Mouse (Mus musculus) liver, adult 2 months (tissue): Measurements from ENCODE around the gene Txlnb. TPM values are rescaled to one million over a fixed set of nuclear protein-coding genes. Genes with fewer than 3 reads are reported as not detected.

Experiments
- DNase-seq: peaks from one replicate; pipeline ENCODE4 v3.0.0-alpha.2; 2011; ENCODE audit warnings: low read depth, low spot score; ENCODE audit errors: extremely low read depth
- H3K27ac ChIP-seq: fragments of 200-500 bp; replicated peaks from 2 replicates; pipeline ENCODE4 v1.5.1; 2012; ENCODE audit warnings: low read depth, mild to moderate bottlenecking, control low read depth, inconsistent platforms, low read length; ENCODE audit not compliant: insufficient read depth
- H3K27me3 ChIP-seq: fragments of 200-500 bp; 2 replicates; pipeline ENCODE4 v1.6.1; 2012; ENCODE audit warnings: mild to moderate bottlenecking, moderate library complexity, low read length, inconsistent platforms; ENCODE audit not compliant: control insufficient read depth, insufficient read depth
- H3K36me3 ChIP-seq: fragments of 200-500 bp; 2 replicates; pipeline ENCODE4 v1.6.1; 2012; ENCODE audit warnings: low read length, inconsistent platforms; ENCODE audit not compliant: control insufficient read depth, insufficient read depth
- H3K4me1 ChIP-seq: fragments of 200-500 bp; 2 replicates; pipeline ENCODE4 v1.6.1; 2011; ENCODE audit warnings: low read length; ENCODE audit not compliant: control insufficient read depth, insufficient read depth
- H3K4me3 ChIP-seq: fragments of 200-500 bp; 2 replicates; pipeline ENCODE4 v1.5.1; 2011; ENCODE audit warnings: low read depth, mild to moderate bottlenecking, control low read depth, low read length, moderate library complexity; ENCODE audit not compliant: insufficient read depth
- H3K79me2 ChIP-seq: fragments of 200-500 bp; 2 replicates; pipeline ENCODE4 v1.6.1; 2012; ENCODE audit warnings: inconsistent platforms, mild to moderate bottlenecking, low read length, moderate library complexity; ENCODE audit not compliant: control insufficient read depth, insufficient read depth
- H3K9ac ChIP-seq: fragments of 200-500 bp; 2 replicates; pipeline ENCODE4 v1.6.1; 2012; ENCODE audit warnings: low read depth, mild to moderate bottlenecking, control low read depth, inconsistent platforms, low read length
- CTCF ChIP-seq: fragments of 200-500 bp; IDR thresholded peaks from 2 replicates; pipeline ENCODE4 v1.5.1; 2011; ENCODE audit warnings: low read depth, low read length, control low read depth
- POLR2A ChIP-seq: fragments of 200-500 bp; IDR thresholded peaks from 2 replicates; pipeline ENCODE4 v1.6.1; 2011; ENCODE audit warnings: low read length, control low read depth; ENCODE audit not compliant: insufficient read depth; ENCODE audit errors: extremely low read depth
- WGBS: fragments of 180-500 bp; shearing (Covaris S2); methylation state at CpG from one replicate; pipeline ENCODE4 v1.1.7; 2018; 5-methylcytosine and 5-hydroxymethylcytosine counted together
- polyA plus RNA-seq: library from polyadenylated mRNA; depleted of rRNA; stranded (reverse); fragments of >200 nt; gene quantifications from 2 replicates; pipeline ENCODE4 v1.2.3, GENCODE M21; 2012
- total RNA-seq: library from RNA; depleted of rRNA; stranded (reverse); fragments of >200 nt; gene quantifications from 2 replicates; pipeline ENCODE4 v1.2.3, GENCODE M21; 2014

Txlnb gene
- total and polyA plus RNA-seq, 2 experiments: 0.18 TPM; not detected in 1

DNA sequence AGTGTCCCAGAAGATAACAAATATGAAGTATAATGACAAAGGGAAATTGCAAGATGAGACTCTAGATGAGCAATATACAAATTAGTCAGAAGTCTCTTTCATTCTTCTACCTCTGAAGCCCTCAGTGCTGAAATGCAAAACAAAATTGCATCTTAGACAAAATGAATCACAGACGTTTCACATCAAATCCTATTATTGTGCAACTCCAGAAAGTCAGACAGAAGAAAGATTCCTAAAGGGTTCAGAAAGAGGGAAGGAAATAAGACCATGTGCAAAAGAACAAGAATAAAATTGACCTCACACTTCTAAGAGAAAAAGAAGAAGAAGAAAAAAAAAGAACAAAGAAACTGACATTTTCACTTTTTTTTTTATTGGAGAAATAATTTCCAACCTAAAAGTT, 8.1 kb upstream of the Txlnb start:
- Histone ChIP-seq H3K27ac (no peak overlapping the region), H3K9ac (no peak overlapping the region), H3K79me2 (no peaks in the 10 kb centered on the region), H3K36me3 (no peaks in the 10 kb centered on the region), H3K27me3 (no peaks in the 10 kb centered on the region), H3K4me3 (no peak overlapping the region), H3K4me1 (no peaks in the 10 kb centered on the region; the same call in 1 of the 2 replicates)
- TF ChIP-seq POLR2A (no peak), CTCF (no peak)
- WGBS: 66% methylated on average over 1 of the region's 1 CpGs
- peak; percentile 3 for DNase-seq

DNA sequence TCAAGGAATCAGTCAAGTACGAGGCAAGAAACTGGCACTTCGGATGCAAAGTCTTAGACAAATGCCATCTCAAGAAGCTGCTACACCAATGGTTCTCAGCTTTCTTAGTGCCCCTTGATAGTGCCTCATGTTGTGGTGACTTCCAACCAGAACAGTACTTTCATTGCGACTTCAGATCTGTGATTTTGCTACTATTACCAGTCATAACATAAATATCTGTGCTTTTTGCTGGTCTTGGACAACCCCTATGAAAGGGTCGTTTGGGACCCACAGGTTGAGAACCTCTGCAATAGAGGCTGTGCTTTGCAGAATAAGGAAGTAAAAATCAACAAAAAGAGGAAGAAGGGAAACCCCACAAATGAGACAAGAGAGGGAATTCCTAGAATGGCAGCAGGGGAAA, 7.7 kb upstream of the Txlnb start:
- 82% methylated on average over 4 of the region's 4 CpGs for WGBS
- Histone ChIP-seq H3K79me2 (no peaks in the 10 kb centered on the region), H3K9ac (no peak overlapping the region), H3K27ac (no peak overlapping the region), H3K4me3 (no peak overlapping the region), H3K36me3 (no peaks in the 10 kb centered on the region), H3K4me1 (no peaks in the 10 kb centered on the region; the same call in 1 of the 2 replicates), H3K27me3 (no peaks in the 10 kb centered on the region)
- TF ChIP-seq CTCF: no peak
- no peak for TF ChIP-seq POLR2A
- DNase-seq: no peak

DNA sequence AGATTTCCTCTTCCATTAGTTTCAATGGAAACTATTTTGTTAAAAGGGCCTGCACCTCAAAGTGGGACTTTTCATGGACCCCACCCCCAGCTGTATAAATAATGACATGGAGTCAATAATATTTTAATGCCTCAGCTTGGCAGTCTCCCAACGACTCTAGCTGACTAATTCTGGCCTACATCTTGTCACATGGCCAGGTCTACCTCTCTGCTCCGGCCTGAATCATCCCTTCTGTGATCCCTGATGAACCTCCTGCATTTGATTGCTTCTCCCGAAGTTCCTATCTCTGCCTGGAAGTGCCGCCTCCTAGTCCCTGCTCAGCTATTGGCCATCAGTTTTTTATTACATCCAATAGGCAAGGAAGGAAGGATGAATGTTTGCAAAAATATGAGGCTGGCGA, 2.1 kb upstream of the Txlnb start:
- H3K27me3 ChIP-seq: no peaks in the 10 kb centered on the region
- H3K4me1 ChIP-seq: no peaks in the 10 kb centered on the region
- 76% methylated on average over 5 of the region's 5 CpGs for WGBS
- DNase-seq: no peak
- H3K27ac ChIP-seq: no peak overlapping the region
- no peaks in the 10 kb centered on the region for H3K79me2 ChIP-seq
- H3K4me3 ChIP-seq: no peak overlapping the region
- no peaks in the 10 kb centered on the region for H3K36me3 ChIP-seq
- TF ChIP-seq CTCF (no peak), POLR2A (no peak)
- H3K9ac ChIP-seq: no peak overlapping the region

DNA sequence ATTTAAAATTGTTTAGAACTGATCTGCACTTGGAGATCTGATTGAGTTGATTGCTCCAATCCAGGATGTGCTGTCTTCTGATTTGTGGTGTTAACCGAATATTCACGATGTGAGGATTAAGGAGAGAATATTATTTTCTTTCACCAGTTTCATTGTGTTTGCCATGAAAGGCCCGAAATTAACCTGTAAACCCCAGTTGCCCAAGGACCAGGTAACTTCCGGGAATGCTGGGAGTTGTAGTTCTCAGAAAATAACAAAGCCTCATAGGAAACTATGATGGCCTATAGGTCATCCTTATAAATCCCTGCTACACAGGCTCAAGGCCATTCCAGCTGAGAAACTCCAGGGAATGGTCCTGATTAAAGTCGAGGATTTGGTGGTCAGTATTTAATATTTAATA, 1.6 kb upstream of the Txlnb start:
- Histone ChIP-seq H3K79me2 (no peaks in the 10 kb centered on the region), H3K27ac (no peak overlapping the region), H3K9ac (no peak overlapping the region), H3K27me3 (no peaks in the 10 kb centered on the region), H3K4me3 (no peak overlapping the region), H3K4me1 (no peaks in the 10 kb centered on the region), H3K36me3 (no peaks in the 10 kb centered on the region)
- no peak for DNase-seq
- no peak for TF ChIP-seq POLR2A
- TF ChIP-seq CTCF: no peak
- 89% methylated on average over 5 of the region's 5 CpGs for WGBS

DNA sequence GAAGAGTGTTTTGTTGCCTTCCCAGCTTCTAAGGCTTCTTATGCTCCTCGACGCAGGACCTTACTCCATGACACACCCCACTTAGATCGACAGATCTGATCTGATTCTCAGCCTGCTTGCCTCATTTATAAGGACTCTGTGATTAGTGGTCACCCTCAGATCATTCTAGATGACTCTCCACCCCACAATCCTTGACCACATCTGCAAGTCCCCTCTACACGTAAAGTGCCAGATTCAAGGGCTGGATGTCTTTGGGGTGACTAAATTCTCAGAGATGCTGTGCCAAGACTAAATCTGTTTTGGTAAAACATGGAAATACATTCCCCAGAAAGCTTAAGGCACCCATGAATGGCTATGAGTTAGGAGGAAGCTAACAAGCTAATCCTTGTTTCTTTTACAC, 799 bp upstream of the Txlnb start:
- no peaks in the 10 kb centered on the region for H3K4me1 ChIP-seq
- WGBS: 96% methylated on average over 4 of the region's 4 CpGs
- no peak for TF ChIP-seq CTCF
- TF ChIP-seq POLR2A: no peak
- no peak overlapping the region for H3K27ac ChIP-seq
- no peak for DNase-seq
- H3K36me3 ChIP-seq: no peaks in the 10 kb centered on the region
- H3K4me3 ChIP-seq: no peak overlapping the region
- H3K79me2 ChIP-seq: no peaks in the 10 kb centered on the region
- no peaks in the 10 kb centered on the region for H3K27me3 ChIP-seq
- H3K9ac ChIP-seq: no peak overlapping the region

DNA sequence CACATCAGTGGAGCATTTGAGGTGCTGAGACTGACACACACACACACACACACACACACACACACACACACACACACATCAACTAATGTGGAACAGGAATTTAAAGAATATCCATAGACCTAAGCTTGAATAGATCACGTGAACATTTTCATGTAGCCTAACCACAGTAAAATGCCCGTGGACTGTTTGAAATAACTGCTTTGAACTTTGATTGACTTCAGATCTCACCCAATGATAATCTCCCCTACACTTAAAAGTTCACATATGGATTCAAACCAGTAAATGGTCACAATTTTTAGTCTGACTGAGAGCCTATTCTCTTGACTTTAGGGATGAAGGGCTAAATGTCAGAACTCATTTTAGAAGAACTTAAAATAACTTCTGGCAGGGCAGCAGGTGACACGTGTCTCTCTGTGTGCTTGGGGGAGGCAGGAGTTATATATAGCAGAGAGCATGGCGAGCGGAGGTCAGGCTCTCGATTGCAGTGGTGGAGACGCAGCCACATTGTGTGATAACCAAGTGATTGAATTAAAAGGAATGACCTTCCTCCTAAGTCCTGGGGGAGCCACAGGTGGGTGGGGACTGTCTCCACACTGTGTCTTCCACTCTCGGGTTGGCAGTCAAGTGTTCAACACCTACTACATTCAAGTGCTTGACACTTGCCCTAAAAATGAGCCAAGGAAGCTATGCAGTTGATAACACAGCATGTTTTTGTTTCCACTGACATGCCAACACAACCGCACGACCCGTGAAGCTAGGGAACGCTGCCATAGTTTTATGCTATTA, 1.0 kb downstream of the Txlnb start:
- Histone ChIP-seq H3K4me3 (no peak overlapping the region), H3K36me3 (no peaks in the 10 kb centered on the region), H3K79me2 (no peaks in the 10 kb centered on the region), H3K27me3 (no peaks in the 10 kb centered on the region), H3K4me1 (no peaks in the 10 kb centered on the region), H3K9ac (no peak overlapping the region), H3K27ac (no peak overlapping the region)
- WGBS: 57% methylated on average over 12 of the region's 12 CpGs
- no peak for TF ChIP-seq CTCF
- TF ChIP-seq POLR2A: no peak
- no peak for DNase-seq
